In the genomic region with DNA sequence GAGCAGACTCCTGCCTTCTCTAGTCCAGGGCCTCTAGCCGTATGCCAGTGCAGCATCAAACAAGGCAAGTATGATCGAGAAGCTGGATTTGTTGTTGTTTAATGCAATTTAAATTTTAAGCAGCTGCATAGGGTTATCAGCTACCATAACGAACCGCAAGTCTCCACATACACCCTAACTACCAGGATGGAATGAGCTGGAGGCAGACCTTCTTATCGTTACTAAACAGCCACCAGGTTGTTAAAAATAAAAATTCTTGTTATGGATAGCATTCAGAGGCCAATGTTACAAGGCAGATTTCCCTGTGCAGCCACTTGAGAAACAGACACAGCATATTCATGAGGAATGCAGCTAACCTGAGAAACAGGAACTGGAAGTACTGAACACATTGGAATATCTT, we compare ENCODE assay signal across 1 mouse cellular context.
TF ChIP-seq lines count a peak whose summit lies in the region.

No protein-coding gene starts in this region.

TF ChIP-seq in MEL, 35 proteins besides CTCF, POLR2A, EP300 and RAD21 (continued from another document):
- peak; percentile 89 for TF ChIP-seq TCF12 (IDR thresholded peaks at IDR 0.05; ENCODE audit: low read depth, low read length)
- TF ChIP-seq MAFK (IDR thresholded peaks at IDR 0.05; ENCODE audit: borderline replicate concordance, low read depth, low read length), result 0 out of 2 replicates have a peak, but pooled peaks have one; percentile 17
- TF ChIP-seq MEF2A (IDR thresholded peaks at IDR 0.05; ENCODE audit: extremely low read depth, insufficient replicate concordance, low read depth, low read length, poor library complexity, severe bottlenecking), result peak; percentile 86; the same call in 1 of the 2 replicates
- peak; percentile 34; the same call in 1 of the 2 replicates for TF ChIP-seq MYB (IDR thresholded peaks at IDR 0.05; ENCODE audit: low read depth, low read length)
- TF ChIP-seq RCOR1 (IDR thresholded peaks at IDR 0.05; ENCODE audit: low read depth, low read length), result peak; percentile 67; the same call in 1 of the 2 replicates
- TF ChIP-seq MAZ (IDR thresholded peaks at IDR 0.05; ENCODE audit: low read depth, low read length), result no peak
- TF ChIP-seq NRF1 (IDR thresholded peaks at IDR 0.05; ENCODE audit: insufficient read depth, low read depth, low read length, poor library complexity, severe bottlenecking), result no peak
- TF ChIP-seq E2F4 (IDR thresholded peaks at IDR 0.05; ENCODE audit: borderline replicate concordance, low read depth, low read length), result no peak
